Mouse (Mus musculus) right cerebral cortex, adult 2 months (tissue): Measurements from ENCODE around the gene Tbxas1.

Experiments
- DNase-seq, 2 experiments: peaks; one replicate each; pipeline ENCODE4 v3.0.0; 2021 to 2022; ENCODE audit warnings: low spot score in 2 of 2

The Tbxas1 gene

DNA sequence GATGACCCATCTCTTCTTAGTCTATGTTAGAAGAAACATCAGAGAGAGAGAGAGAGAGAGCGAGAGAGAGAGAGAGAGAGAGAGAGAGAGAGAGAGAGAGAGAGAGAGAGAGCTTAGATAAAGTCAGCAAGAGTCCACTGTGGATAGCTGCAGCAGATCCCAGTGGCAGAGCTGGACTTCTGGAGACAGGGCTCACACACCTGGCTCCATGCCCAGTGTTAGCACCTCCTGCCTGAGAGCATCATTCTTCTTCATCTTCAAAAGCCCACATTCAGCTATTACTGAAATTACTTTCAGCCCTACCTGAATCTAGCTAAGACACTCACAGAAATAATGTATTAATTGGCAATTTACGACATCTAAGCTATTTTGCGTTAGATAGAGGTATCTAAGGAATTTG, 85.2 kb downstream of the Tbxas1 start:
- DNase-seq: no peak

DNA sequence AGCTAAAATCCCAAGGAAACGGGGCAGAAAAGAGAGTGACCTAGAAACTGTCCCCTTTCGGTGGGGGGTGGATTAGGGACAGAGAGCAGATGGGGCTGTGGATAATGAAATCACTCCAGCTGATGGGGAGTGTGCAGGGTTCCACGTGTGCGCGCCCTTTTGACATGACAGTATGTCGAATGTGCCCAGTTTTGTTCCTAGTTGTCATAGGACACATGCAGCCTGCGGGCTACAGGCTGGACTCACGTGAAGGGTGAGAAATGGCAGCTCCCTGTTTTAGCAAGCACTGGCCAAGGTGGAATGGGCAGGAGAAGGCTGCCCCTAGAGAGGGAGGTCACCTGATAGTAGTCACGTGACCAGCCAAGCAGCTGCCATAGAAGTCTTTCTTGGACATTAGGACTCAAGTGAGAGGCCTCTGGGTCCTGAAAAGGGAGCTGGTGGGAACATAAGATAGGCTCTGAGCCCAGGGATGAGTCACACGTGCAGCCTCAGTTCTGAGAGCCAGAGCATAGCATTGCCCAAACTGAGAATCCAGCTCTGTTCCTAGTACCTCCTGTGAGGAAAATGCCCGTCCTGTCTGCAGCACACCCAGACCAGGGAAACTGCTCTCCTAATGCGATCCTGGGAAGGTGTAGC, 85.7 kb downstream of the Tbxas1 start:
- DNase-seq: peak; percentile 43 to 48

DNA sequence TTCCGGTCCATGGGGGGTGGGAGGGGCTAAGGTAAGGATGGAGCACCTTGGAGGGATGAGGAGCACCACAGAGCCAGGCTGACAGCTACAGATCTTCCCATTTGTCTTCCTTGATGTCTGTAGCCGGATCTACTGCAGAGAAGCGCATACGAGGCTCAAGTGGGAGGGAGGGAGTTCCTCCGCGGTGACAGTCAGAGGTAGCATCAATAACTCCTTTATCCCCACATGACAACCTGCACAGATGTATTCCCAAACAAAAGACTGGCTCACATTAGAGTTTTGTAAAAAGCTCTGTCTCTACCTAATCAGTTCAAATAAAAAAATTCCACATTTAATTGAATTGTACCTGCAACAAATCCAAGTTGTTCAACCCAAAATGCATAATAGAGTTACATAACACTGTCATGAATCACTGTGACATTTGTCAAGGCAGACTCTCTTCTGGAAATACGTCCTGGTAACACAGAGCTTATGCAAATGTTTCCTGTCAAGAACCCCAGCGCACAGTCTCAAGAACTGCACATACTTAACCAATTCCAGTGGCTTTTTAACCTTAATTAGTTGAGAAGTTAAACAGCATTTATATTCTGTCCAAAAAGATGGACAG, 86.3 kb downstream of the Tbxas1 start:
- DNase-seq: no peak

DNA sequence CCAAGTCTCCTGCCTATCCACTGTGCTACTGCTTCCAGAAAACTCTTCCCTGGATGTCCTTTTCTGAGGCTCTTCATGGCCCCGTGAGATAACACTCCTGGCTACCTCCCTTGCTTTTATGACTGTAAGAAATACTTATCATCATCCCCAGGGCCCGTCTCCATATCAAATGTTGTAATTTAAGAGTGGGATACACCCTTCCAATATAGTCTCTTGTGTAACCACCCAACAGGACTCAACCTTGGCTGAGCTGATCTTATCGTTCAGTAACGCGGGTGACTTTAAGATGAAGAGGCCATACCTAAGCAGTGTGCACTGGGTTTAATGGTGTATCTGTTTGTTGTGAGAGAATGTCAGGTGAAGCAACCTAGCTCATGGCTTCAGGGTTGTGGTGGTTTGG, 91.6 kb downstream of the Tbxas1 start:
- DNase-seq: no peak

DNA sequence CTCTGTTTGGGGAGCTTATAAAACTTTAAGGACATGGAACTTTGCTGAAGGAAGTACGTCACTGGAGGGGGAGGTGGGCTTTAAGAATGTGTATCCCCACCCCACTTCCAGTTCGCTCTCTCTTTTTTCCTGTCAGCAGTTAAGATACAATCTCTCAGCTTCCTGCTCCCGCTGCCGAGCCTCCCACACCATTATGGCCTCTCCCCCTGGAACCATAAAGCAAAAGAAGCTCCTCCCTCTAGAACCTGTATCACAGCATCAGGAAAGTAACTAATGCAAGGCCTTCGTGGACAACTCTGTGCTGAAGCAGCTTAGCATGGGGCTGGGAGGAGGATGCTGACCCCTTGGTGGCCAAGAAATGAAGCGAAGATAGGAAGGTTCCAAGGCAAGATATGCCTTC, 92.1 kb downstream of the Tbxas1 start:
- no peak for DNase-seq

DNA sequence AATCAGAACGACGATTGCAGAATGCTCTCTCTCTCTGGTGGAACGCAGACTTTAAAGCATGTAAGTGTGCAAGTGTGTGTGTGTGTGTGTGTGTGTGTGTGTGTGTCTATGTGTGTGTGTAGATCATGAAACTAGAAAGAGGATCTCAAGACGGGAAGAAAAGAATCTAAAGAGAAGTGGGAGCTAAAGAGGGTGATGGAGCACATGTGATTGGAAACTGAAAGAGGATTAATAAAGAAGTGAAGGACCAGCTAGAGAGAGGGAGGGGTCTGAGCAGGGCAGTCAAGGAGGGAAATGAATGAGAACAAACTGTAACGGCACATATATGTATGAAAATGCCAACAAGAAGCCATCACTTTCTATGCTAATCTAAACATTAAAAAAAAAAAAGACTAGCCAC, 92.8 kb downstream of the Tbxas1 start:
- no peak for DNase-seq

DNA sequence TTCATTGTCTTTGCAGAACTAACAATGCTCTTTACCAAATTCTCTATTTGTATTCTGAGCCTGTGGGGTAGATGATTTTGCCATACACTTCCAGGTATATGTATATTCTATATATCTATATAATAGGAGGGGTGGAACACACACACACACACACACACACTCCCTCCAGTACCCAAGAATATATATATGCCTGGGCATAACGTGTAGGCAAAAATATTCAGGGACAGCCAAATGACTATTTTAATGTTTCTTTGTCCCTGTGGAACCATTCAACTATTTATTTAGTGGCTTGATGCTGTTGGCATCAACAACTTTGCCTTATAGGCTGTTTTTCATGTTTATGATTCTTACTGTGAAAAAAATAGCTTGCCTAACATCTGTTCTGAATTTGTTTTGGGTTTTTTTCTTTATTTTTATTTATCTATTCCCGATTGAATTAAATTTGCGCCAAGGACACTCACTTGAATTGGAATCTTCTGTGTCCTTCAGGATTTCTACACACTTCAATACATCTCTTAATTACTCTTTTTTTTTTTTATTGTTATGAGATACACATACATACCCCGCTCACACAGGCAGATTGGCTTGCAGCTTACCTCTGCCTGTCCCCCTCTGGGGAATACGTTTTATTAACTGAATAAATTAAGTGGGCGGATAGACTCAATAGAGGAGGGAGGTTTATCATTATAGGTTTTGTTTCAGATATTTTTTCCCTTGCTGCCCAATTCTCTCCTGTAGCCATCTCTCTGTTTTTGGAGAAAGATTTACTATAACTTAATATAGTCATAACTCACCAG, 94.9 kb downstream of the Tbxas1 start:
- DNase-seq: no peak

DNA sequence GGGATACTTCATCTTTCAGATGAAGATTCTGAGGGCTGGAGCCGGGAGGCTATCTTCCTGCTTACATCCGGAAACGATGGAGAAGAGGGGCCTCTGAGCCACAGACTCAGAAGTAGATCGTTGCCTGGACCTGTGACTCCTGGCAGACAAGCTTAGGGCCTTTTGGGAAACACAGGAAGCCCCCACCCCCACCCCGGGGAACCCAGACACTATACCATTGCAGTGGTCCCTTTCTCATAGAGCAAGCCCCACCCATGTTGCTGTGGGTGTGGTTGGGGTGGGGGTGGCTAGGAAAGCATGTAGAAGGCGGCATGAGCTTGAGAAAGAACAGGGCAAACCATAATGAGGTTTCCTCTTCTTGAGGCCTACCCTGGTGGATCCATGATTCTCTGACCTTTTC, 95.6 kb downstream of the Tbxas1 start:
- no peak for DNase-seq

DNA sequence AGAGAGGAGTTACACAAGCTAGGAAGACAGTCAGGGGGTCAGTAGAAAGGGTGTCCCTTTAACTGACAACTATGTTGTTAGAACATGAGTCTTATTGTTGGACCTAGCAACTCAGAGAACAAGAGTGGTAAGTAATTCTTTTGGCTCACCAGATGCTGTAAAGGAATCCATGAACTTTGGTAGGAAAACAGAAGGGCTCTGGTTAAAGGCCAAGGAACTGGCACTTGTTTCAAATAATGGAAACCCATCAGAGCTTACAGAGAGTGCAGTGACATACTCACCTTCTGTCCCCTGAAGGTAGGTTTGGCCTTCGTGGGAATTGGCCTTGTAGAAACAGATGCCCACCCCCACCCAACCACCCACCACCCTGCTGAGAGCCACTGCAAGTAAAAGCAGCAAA, 97.6 kb downstream of the Tbxas1 start:
- DNase-seq: no peak

DNA sequence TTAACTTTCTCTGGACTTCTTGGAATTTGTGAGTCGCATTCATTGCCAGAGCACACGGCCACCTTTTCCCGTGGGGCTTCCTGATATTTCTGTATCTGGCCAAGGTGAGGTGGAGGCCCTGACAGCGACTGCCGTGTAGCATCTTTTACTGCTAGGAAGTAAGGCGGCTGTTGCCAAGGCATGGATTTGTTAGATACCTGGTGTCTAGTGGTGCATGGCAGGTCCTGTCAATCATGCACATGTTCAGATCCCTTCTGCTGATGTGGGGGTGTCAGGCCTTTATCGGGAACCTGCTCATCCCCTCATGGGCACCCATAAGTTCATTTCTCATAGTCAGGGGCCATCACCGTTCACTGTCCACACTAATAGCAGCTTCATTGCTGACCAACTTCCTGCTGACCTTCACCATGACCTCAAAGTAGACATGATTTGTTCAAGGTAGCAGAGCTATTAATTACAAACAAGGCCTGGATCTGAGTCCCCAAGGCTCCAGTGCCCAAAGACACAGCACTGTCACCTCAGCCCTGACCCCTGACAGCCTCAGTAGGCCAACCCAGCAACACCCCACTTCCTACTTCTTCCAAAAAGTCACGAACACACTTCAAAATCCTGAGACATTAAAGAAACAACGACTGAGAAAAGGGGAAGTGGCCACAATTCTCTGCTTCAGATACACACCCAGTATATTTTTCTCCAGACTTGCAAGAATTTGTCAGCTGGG, 98.4 kb downstream of the Tbxas1 start:
- DNase-seq: no peak

DNA sequence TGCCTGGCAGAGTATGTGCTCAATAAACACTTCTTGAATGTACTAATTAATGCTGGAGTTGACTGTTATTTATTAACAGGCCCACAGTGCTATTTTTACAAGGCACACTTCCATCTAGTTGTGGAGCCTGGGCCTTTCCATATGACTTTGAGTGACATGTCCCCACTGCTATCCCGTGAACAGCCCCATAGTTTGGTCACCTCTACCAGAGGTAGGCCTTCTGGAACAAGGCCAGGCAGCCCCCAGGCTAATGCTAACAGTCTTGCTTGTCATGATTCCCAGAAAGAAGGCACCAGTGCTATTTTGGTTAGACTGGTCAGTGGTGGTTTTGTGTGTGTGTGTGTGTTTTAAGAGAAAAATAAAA, 98.9 kb downstream of the Tbxas1 start:
- DNase-seq: no peak

DNA sequence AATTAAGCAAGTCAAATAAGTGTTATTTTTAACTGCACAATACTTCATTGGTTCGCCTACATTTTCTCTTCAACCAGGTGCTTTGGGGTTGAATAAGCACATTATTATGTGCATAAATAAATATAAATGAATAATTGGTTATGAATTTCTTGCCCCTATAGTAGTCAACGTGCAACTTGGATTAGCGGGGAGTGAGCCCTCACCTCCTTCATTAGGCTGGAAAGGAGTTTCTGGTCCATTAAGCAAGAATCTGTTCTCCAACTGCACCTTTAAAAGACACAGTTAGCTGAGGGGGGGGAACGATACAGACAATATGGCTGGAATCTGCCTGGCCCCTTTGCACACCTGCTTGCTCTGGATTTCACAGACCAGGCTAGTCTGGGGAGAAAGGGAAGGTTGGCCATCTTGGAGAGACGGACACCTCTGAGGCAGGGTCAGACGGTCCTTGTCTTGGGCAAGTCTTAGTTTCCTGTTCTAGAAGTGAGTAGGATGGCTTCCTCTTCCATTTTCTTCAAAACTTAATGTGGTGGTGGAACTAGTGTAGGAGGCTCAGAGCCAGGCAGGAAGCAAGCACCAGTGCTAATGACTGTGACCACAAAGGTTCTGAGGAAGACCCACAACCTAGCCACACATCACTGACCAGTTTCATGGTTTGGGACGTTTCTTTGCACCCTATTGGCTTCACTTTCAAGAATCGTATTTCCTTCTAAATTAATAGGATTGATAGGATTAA, 99.5 kb downstream of the Tbxas1 start:
- no peak for DNase-seq

DNA sequence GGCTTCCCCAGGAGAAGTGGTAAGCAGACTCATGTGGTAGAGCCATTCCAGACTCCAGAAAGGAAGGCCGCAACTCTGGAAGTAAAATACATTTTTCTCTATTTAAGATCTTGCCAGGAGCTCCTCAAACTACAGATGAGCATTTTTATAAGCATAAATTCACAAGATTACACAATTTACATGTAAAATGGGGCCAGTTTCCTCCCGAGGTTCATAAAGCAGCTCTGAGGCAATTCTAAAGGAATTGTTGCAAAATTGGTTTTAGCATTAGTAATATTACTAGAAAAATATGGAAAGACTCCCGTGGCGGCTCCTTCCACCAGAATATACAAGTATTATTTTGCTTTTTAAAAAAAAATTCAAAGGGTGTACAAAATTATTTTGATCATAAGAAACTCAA, 100.7 kb downstream of the Tbxas1 start:
- no peak for DNase-seq

DNA sequence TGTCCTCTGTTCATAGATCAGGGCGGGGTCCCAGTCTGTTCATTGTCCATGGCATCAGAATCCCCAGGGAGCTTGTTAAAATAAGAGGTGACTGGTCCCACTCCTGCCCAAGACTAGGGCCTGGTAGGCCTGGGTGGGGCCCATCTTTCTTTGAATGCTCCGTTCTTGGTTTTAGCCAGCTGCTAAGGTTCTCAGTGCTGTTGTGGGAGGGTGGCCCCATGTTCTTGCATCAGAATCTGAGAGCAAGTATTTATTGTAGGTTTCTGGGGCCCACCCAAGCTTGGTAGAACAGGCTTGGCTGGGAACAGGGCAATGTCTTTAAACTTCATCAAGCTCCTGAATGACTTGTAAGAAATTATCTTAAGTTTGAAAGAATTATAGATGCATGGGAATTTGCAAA, 101.2 kb downstream of the Tbxas1 start:
- no peak for DNase-seq

DNA sequence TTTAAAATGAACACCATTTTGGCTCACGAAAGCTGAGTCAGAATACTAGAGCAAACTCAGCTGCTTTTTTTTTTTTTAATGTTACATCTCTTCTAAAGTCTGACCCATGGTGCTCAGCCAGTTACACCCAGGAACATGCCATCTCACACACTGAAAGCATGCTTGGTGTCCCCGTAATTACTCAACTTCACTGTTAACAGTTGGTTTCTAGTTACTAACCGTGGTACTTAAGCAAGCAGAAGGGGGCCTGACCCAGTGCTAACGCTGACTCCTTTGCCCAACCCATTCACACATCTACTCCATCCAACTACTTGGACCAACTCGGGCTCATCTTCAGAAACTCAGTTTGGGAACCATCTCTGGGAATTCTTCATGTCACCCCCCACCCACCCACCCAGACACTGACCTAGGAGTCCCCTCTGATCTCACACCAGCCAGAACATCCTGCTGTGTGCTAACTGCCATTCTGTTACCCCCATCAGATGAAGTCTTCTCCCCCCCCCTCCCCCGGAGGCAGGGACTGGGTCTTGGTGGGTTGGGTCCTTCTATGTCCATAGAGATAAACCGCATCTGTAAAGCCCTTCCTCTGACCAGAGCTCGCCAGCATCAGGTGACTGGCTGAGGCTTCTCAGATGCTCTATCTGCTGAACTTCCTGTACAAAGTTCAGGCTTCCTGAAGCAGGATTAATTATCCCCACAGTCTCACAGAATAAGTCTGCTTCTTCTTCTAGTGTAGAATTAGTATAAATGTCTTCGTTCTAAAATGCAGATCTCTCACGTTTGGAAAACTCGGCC, 105.9 kb downstream of the Tbxas1 start:
- DNase-seq: no peak

DNA sequence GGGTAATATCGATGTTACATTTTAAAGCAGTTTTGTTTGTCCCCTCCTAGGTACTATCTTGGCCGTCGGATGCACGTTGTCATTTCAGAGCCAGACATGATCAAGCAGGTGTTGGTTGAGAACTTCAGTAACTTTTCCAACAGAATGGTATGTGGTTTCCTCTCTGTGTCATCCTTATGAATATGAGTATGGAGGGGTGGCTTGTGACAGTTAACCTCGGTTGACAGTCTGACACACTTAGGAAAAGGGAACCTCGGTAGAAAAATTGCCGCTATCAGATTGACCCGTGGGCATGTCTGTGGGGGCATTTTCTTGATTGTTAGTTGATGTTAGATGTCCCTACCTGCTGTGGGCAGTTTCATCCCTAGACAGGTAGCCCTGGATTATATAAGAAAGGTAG, 106.9 kb downstream of the Tbxas1 start:
- no peak for DNase-seq

DNA sequence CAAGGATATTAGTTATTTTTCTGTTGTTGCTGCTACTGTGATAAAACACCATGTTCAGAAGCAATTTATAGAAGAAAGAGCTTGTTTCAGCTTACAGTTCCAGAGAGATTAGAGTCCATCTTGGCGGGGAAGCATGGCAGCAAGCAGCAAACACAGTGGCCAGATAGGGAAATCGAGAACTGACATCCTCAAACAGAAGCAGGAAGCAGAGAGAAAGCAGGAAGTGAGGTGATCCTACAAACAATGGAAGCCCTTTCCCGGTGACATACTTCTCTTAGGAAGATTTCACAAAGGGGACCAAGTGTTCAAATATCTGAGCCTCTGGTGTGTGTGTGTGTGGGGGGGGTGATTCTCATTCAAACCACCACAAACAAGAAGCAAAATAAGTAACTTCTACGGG, 107.5 kb downstream of the Tbxas1 start:
- DNase-seq: no peak

DNA sequence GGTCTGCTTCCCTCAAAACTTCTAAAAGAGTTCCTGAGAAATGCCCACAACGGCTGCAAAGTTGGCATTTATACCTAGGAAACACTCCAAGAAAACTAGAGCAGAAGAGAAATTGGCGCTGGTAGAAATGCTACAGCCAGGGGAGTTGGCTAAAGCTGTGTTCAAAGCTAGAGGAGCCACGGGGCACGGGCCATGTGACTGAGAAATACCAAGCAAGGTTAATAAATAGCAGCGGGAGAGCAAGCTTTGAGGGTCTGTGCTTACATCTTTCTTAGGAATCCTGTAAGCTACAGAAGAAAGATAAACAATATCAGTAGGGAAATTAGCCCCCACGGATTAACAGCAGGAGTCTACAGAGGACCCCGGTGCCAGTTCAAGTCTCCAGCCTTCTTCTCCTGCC, 107.9 kb downstream of the Tbxas1 start:
- DNase-seq: no peak

DNA sequence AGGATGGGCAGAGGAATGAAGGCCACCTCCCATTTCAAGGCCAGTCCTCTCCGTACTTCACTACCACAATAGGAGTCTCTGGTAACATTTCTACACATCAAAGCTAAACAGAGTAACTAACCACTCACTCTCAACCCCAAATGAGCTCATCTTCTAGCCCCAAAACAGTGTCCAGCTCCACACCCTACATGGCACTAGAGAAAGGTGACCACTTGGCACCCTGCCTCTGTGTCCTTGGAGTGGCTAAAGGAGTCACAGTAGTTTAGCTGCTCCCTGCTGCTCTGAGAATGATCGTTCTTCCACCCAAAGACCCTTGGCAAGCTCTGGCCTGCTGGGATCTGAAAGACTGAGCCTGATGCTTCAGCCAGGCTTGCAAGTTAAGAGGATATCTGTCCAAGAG, 109.4 kb downstream of the Tbxas1 start:
- no peak for DNase-seq

DNA sequence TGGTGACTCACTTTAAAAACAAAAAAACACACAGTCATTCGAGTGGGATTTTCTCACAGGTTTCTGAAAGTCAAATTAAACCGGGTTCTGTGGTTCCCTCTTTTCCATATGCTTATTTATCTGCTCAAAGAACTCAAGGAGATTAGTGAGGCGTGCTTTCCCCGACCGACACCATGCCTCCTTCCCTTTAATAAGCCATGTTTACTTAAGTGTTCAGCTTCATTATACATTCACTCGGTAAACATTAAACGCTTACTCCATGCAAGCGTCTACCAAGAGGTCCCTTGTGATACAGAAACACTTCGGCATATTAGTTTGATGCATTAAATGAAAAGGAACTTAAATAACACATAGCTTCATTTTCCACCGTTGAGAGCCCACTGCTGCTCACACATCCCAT, 111.4 kb downstream of the Tbxas1 start:
- DNase-seq: no peak

DNA sequence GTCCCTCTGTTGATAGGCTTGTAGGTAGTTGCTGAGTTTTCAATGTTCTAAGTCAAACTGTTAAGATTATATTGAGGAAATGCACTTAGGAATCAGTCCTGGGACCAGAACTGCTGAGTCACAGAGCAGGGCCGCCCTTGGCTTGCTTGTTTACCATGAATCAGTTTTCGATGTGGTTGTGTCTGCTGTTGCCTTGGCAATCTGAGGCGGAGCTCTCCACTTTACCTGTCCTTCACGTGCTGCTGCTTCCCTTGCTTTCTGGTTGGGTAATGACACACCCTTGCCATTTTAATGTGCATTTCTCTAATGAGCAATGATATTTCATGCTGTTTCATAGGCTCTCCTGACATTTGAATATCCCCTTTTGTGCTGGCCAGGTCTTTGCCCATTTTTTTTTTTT, 116.8 kb downstream of the Tbxas1 start:
- DNase-seq: no peak
